Mouse (Mus musculus): Measurements from ENCODE around the gene Dync1h1. TPM values are rescaled to one million over a fixed set of nuclear protein-coding genes. Genes with fewer than 3 reads are reported as not detected.

Dync1h1 gene
- polyA plus RNA-seq (2017; shearing (Covaris generic)): 35.3 TPM

GRCm38 (mm10) chr12:110601241-110602218 is at the start of gene Dync1h1:
TSS of gene Dync1h1 (plus strand) at chr12:110601452.

GRCm38 (mm10) chr12:110682561-110683299 is 81.5 kb downstream of the Dync1h1 start, which contains the start of gene 1700001K19Rik:
TSS of gene 1700001K19Rik (minus strand) at chr12:110682619.

GRCm38 (mm10) chr12:110702556-110702955 is 101.3 kb downstream of the Dync1h1 start, which contains the start of gene Hsp90aa1:
TSS of gene Hsp90aa1 (minus strand) at chr12:110702728.

Other genes starting within 250 kb of the Dync1h1 start
- 174 TPM for gene Ppp2r5c, start 154.3 kb upstream of the Dync1h1 start, polyA plus RNA-seq (2017; shearing (Covaris generic))
- not detected for gene 1700001K19Rik, start 81.2 kb downstream of the Dync1h1 start, polyA plus RNA-seq (2017; shearing (Covaris generic))
- gene Hsp90aa1, start 101.3 kb downstream of the Dync1h1 start, polyA plus RNA-seq (2017; shearing (Covaris generic)): 730 TPM
- 107 TPM for gene Wdr20, start 136.5 kb downstream of the Dync1h1 start, polyA plus RNA-seq (2017; shearing (Covaris generic))
- not detected for gene Mok, start 239.5 kb downstream of the Dync1h1 start, polyA plus RNA-seq (2017; shearing (Covaris generic))
- gene Zfp839, start 248.8 kb downstream of the Dync1h1 start, polyA plus RNA-seq (2017; shearing (Covaris generic)): 1.4 TPM